Mouse (Mus musculus): ENCODE results near the gene Pkd1l1.

Gene Pkd1l1

DNA sequence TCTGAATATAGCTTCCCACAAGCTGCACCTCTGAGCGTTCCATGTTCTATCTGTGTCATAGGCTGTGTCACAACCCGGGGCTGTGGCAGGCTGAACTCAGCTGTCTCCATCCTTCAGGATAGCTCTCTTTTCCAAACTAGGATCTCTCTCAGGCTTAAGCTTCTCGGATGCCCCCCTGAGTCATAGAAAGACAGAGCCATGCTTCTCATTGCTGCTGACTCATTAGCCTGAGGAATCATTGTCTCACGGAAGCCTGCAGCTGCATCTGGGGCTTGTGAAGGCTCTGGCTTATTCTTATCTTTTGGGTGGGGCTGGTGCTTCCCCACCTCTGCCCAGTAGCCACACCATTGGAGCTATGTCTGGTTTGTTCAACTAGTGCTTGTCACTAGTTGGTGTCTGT lies 151.7 kb downstream of the Pkd1l1 start:
- DNase-seq (ENCODE audit: low spot score) = peak; percentile 3

DNA sequence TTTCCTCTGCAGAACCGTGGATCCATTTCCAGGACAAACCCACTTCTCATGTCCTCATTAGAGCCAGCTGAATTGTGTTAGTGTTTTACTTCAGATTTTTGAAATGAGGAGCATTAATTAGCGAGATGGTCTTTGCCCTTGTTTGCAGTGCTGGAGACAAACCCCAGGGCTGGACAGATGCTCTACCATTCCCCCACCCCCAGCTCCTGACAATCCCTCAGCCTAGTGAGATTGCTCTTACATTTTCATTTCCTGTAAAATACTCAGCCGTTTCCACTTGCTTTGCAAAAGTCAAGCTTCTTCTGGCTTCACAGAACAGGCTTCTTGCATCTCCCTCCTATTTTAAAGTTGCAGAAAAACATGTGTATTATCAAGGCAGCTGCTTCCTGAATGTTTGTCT lies 155.7 kb downstream of the Pkd1l1 start:
- no peak for DNase-seq (ENCODE audit: low spot score)

DNA sequence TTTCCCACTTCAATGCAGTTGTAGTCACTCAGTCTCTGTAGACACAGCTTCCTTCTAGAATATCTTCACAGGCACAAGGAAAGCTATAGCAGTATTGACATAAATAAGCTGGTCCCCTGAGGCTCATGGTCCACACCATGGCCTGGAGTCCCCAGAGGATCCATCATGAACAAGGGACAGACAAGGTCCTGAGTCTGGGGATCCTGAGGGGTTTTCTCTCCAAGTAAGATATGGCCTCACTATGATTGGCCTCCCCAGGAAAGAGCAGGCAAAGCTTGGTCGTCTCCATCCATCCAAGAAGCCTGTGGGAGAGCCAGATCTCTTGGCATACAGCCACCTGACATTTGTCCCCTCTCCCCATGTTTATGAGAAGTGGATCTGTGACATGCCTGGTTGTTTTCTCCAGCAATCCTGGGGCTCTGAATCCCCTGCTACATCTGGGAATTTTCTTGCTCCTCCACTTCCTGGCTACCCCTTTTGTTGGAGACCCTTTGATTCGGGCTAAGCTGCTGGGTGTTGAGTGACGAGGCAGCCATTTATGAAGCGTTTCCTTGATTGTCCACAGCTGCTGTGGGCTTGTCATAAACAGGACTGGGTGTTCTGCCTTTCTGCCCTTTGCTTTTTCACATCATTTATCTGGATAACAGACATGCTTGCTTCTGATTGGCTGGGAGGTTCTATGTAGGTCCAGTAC lies 158.8 kb downstream of the Pkd1l1 start:
- no peak for DNase-seq (ENCODE audit: low spot score)

DNA sequence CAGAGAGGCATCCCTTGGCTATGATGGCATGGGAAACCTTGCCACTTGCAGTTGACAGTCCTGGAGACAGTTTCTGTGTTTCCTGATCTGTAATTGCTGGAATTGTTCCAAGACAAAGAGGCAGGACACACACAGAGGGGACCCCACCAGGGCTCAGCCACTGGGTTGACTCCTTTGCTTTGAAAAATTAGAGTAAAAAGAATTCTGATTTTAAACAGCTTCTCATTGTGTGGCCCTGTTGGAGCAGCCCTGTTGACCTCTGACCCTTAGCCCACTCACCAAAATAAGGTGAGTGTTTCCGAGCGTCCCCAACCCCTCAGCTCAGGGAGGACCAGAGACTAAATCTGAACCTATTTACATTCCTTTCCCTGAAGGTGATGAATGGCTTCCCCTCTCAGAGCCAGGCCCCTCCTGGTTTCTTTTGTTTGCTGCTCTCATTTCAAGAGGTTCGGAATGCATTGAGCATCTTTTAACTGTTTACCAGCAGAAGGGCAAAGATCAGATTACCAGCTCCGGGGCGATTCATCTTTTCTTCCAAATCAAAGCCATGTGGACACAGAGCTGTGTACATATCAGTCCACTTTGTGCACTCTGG lies 161.5 kb downstream of the Pkd1l1 start:
- no peak for DNase-seq (ENCODE audit: low spot score)

DNA sequence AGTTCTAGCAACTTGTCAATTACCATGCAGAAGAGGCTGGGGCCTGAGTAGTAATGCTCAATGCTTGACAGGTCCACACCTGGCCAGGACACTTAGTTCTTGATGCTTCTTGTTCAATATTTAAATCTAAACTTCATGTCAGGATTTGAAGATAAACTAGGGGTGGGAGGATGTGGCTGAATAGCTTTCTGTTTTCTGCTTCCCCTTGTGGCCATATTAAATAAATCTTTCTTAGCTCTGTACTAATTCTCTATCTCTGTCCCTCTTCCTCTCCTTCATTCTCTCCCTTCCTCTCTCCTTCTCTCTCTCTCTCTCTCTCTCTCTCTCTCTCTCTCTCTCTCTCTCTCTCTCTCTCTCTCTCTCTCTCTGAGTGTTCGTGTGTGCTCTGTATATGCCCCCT lies 163.4 kb downstream of the Pkd1l1 start:
- no peak for DNase-seq (ENCODE audit: low spot score)

DNA sequence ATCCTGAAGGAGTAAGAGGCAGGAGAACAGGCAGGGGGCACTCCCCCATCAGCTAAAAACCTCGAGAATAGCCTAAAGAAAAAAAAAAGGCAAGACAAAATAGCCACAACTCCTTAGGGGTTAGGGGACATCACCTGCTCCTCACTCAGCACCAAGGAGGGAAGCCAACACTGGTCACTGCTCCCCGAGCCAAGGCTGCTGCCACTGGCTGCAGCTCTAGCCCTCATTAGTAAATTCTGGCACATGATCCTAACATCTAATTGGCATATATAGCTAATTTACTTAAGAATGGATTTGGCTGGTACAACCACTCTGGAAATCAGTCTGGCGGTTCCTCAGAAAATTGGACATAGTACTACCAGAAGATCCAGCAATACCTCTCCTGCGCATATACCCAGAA lies 166.1 kb downstream of the Pkd1l1 start:
- no peak for DNase-seq (ENCODE audit: low spot score)

DNA sequence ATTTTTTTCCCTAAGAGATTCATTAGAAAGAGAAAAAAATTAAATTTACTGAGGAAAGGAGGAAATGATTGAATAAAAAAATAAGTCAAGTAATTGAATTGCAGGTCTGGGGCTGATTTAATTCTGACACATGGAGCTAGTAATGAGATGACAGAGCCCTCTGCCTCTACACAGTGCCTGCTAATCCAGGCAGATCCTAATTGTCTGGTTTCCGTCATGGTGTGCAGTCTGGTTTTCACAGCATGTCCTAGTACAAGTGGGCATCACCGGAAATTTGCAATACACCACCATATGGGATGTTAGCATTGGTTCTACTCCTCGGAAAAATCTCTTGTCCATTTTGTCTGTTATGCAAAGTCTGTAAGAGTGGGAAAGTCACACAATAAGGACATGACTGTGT lies 168.9 kb downstream of the Pkd1l1 start:
- DNase-seq (ENCODE audit: low spot score) = no peak

DNA sequence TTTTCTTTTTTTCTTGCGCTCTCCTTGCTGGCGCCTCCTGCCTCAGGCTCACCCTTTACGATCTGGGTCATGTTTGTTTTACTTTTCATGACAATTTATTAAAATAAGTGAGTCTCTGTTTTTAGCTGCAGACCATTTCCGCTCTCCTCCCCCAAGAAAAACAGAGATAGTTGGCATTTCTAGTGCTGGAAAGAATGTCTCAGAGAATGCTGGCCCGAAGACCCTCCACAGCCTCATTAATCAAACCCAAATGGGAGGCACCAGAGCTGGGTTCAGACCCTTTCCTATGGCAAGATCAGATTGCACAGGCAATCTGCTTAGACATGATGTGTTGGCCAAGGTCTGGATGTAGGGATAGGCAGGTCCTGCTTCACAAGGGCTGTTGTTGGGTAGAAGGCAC lies 175.6 kb downstream of the Pkd1l1 start:
- no peak for DNase-seq (ENCODE audit: low spot score)

DNA sequence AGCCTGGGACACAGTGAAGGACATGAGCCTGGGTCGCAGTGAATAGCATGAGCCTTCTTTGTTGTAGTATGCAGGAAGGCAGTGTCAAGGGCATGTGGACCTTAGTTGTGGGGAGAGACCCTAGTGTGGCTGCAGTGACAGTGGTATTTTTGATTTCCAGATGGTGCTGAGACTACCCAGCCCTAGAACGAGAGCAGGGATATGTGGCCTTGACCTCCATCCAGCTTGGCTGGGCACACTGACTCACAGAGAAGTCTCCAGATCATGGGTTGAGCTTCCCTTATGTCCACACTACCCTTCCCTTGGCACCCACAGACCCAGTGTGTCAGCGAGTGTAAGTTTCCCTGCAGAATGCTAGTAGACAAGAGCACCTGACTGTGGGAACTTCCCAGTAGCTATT lies 178.0 kb downstream of the Pkd1l1 start:
- no peak for DNase-seq (ENCODE audit: low spot score)

DNA sequence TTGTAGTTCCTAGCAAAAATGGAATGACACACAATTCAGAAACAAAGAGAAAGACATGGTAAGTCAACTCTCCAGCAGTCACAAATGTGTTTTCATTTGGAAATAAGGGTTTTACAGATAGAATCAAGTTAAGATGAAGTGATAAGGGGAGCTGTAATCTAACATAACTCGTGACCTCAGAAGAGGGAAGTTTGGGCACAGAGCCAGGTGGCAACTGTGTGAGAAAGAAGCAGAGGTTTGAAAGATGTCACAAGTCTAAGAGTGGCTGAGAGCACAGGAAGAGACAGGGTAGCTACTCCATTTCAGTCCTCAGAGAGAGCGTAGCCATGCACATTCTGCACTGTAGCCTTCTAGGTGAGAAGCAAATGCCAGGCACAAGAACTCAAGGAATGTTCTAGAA lies 180.9 kb downstream of the Pkd1l1 start:
- no peak for DNase-seq (ENCODE audit: low spot score)

DNA sequence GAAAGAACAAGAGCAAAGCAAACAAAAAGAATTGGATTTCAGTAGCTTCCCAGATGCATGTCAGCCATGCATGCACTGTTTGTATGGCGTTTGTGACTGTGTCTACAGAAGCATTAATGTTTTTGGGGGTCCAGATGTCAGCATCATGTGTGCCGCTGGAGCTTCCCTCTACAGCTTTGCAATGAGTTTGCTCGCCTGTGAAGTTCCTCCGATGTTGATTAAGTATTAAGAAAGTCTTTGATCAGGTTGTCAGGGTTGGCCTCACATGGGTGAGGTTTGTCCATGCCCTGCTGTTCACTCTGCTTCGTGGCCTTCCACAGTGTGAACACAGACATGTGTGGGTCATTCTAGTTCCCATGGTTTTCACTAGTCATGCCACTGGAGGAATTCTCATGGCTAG lies 183.9 kb downstream of the Pkd1l1 start:
- DNase-seq (ENCODE audit: low spot score) = no peak

DNA sequence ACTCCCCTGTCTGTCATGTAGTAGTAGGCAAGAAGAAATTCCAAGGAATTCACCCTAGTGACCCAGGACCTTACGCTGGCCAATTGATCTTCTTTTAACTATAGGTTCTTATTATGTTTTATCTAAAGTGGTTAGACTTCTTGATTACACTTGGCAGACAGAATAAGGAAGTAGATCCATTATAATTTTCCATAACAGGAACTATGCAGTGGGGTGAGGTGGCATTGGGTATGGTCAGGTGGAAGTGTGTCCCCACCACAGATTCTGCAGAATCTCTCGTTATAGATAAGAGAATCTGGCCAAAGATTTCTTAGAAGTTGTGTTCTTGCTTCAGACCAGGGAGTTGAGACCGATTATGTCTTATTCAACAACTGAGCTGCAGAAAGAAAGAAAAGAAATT lies 185.5 kb downstream of the Pkd1l1 start:
- DNase-seq (ENCODE audit: low spot score) = no peak

DNA sequence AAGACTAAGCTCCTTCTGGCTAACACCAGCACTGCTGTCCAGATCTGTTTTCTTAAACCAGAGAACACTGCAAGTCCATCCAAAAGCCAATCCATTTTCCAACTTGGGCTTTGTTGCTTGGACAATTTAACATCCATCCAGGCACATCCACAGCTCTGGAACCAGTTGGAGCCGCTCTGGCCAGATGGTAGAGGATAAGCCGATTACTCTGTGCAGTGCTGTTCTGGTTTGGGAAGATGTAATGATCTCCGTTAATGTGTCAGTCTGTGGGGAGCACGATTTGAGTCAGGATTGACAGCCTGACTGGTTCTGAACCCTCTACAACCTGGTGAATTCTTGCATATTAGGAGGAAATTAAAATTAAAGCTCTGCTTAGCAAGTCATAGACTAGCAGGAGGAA lies 188.7 kb downstream of the Pkd1l1 start:
- no peak for DNase-seq (ENCODE audit: low spot score)

DNA sequence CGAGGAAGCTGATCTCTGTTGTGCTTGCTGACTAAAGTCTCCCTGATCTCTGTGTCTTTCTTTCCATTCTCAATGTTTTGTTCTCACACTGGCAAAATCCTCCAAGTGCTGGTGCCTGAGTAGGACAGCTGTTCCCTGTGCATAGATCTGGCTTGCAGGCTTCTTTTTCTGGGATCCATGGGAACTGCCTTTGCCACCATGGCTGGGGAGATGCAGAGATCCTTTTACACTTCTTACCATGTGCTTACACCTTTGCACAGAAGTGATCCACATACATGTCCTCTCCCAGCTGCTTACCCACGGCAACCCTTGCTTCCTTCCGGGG lies 191.0 kb downstream of the Pkd1l1 start:
- no peak for DNase-seq (ENCODE audit: low spot score)

DNA sequence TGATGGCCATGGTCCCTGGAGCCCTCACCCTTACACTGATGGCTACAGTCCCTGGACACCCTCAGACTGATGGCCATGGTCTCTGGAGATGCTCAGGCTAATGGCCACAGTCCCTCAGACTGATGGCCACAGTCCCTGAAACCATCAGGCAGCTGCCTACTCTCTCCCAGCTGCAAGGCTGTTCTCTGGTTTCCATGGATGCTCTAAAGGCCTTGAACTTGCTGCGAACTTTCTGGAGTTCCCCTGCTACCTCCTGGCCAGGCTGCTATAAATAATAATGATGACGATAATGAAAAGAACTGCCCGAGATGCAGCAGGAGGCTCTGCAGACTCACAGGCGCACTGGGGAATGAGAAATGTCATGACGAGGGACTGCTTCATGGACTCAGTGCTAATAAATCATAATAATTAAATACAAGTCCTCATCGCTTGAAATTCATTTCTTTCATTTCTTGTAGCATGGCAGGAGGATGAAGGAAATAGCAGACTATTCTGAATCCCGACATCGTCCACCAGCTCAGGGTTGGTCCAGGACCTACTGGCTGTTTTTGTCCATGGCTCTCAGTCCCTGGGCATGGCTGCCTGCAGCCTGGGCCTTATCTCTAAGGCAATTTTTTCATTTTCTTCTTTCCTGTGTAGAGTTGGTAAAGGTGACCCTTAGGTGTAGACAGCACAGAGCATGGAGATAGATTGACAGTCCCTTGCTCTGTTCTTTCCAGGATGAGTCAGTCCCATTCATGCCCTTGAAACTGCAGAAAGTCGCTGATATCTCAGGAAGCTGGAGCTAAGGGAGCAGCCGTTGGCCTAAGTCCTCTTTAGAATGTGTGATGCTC lies 191.5 kb downstream of the Pkd1l1 start:
- no peak for DNase-seq (ENCODE audit: low spot score)

DNA sequence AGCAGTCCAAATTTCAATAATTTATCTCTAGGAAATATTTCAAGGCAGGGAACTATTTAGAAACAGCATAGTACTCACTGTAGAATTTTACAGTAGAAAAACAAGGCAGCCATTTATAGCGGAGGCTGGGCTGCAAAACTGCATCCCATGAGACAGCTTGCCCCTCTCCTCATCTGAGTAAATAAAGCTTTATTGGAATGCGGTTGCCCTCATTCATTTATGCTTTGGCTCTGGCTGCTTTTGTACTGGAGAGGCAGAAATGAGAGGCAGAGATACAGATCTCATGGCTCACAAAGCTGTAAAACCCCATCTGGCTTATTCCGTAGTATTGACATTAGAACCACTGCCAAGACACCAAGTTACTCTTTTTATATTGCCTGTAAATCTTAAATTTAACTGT lies 193.6 kb downstream of the Pkd1l1 start:
- no peak for DNase-seq (ENCODE audit: low spot score)

Data from c-Kit-positive CD71-positive TER-119-positive erythroid progenitor cells, embryonic 14.5 days (primary cell).